In the genomic region with DNA sequence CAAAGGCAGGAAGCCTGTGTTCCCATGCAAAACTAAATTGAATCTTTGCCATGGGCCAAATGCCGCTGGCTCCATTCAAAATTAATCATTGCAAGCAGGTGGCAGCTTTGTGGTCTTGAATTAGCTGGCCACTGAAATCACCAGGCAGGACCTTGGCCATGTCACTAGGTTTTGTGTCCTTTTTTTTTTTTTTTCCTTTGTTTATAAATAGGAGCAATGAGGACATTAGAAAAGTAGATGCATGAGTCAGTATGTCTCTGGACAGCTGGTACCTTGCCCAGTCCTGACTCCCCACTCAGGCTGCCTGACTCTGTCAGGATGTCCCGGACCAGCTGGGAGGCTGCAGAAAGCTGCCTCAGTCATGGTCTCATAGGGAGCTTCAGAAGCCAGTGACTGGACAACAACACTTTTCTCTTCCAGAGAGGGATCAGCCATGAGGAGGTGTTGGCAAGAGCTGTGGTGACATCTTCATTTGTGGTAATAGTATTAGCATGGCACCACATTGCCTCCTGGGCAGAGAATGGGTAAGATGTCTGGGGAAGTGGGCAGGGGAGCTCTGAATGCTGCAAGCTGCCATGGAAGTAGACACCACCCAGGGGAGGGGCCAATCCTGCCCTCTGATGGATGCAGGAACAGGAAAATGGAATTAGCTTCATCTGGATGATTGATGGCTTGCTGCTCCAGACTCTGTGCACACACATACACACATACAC, we compare ENCODE assay signal across 15 mouse cellular contexts. TPM values are rescaled to one million over a fixed set of nuclear protein-coding genes. Genes with fewer than 3 reads are reported as not detected.
DNase-seq lines count a peak whose midpoint lies in the region; ATAC-seq and TF ChIP-seq lines count a peak whose summit lies in the region.
"Had no signal": no experiment of that assay in that cellular context is flagged by ENCODE, and none has a peak within 500 bp of the region (broad histone marks: within the 10 kb centered on the region; RNA-seq: fewer than 3 reads in every experiment).

No protein-coding gene starts in this region.

- H3K4me3 ChIP-seq in heart, embryonic 12.5 days: no peak overlapping the region
- H3K4me3 ChIP-seq in intestine, postnatal 0 days (ENCODE audit: low read depth, low read length): no peak overlapping the region

- no peak for TF ChIP-seq CTCF in intestine, postnatal 0 days (IDR thresholded peaks at IDR 0.05; ENCODE audit: low read depth)

- WGBS in heart, embryonic 12.5 days: 67% methylated on average over 2 of the region's 2 CpGs
- 68% methylated on average over 2 of the region's 2 CpGs for WGBS in intestine, postnatal 0 days

- no peaks in the 10 kb centered on the region for H3K9me3 ChIP-seq in heart, embryonic 12.5 days (replicated peaks)
- no peaks in the 10 kb centered on the region for H3K9me3 ChIP-seq in intestine, postnatal 0 days (ENCODE audit: control insufficient read depth)

- H3K4me1 ChIP-seq in heart, embryonic 12.5 days (replicated peaks): no peaks in the 10 kb centered on the region; the same call in 1 of the 2 replicates
- H3K4me1 ChIP-seq in intestine, postnatal 0 days (replicated peaks; ENCODE audit: control insufficient read depth, insufficient read depth, low read length): no peaks in the 10 kb centered on the region

- H3K27me3 ChIP-seq in heart, embryonic 12.5 days (replicated peaks): no peaks in the 10 kb centered on the region
- H3K27me3 ChIP-seq in intestine, postnatal 0 days (replicated peaks; ENCODE audit: control insufficient read depth, insufficient read depth, low read length): no peaks in the 10 kb centered on the region

- ATAC-seq in heart, embryonic 12.5 days (ENCODE audit: insufficient number of reproducible peaks, low FRiP score): no peak
- no peak for ATAC-seq in intestine, postnatal 0 days
- ATAC-seq in megakaryocyte-erythroid progenitor cell, adult 5-6 weeks (replicated peaks; ENCODE audit: low FRiP score, low TSS enrichment, poor library complexity, severe bottlenecking): no peak
- ATAC-seq: midbrain, embryonic 16.5 days had no signal

- no peak overlapping the region for H3K27ac ChIP-seq in heart, embryonic 12.5 days (ENCODE audit: poor library complexity, severe bottlenecking)
- H3K27ac ChIP-seq in intestine, postnatal 0 days (ENCODE audit: low read depth, low read length): no peak overlapping the region

- no peak overlapping the region for H3K9ac ChIP-seq in heart, embryonic 12.5 days
- H3K9ac ChIP-seq in intestine, postnatal 0 days (ENCODE audit: low read depth, low read length): no peak overlapping the region

- no peak overlapping the region for H3K4me2 ChIP-seq in heart, embryonic 12.5 days
- no peak overlapping the region for H3K4me2 ChIP-seq in intestine, postnatal 0 days (replicated peaks; ENCODE audit: low read depth)

- no peaks in the 10 kb centered on the region for H3K36me3 ChIP-seq in heart, embryonic 12.5 days
- no peaks in the 10 kb centered on the region for H3K36me3 ChIP-seq in intestine, postnatal 0 days (ENCODE audit: control insufficient read depth, insufficient read depth)

- DNase-seq in heart, adult 18-20 months: peak; percentile 29 to 60
- DNase-seq in urinary bladder, postnatal 14 days (ENCODE audit: low spot score): peak; percentile 34
- no peak for DNase-seq in urinary bladder, adult 2 months (ENCODE audit: low spot score)
- peak; percentile 36 for DNase-seq in heart, adult 8-10 months (ENCODE audit: low spot score)
- DNase-seq in right cerebral cortex, adult 18-20 months: no peak
- DNase-seq: kidney, postnatal 14 days; liver; lung, postnatal 36 days; right cerebral cortex, postnatal 25 days had no signal

RNA-seq across cellular contexts. Expression of a gene that starts 55.4 kb away (rescaled TPM):
- total RNA-seq in heart, adult 18-20 months (2021): 1 to 10 TPM; 2.0 to 2.6 TPM
- polyA plus RNA-seq in heart, embryonic 12.5 days (2016; fragmentation: Nextera tagmentation; extraction: Ambion mirVana): 20.4 and 20.6 TPM in 2 replicates
- 2.9 and 3.3 TPM in 2 replicates for polyA plus RNA-seq in urinary bladder, adult 2 months (2012; rRNA removed)
- total RNA-seq in heart, adult 8-10 months (2022): 1 to 10 TPM; 3.0 to 3.8 (median 3.3) TPM
- 0.89 and 1.3 TPM in 2 replicates for polyA plus RNA-seq in intestine, postnatal 0 days (2015; fragmentation: Nextera tagmentation; extraction: Ambion mirVana)
- total RNA-seq in megakaryocyte-erythroid progenitor cell, adult 5-6 weeks (2014; fragmentation: Nextera tagmentation): not detected in 2 replicates
- total RNA-seq in megakaryocyte-erythroid progenitor cell, adult 5-6 weeks (2017): not detected in 2 replicates
- total RNA-seq: common myeloid progenitor, adult 5-6 weeks; neutrophil, adult 5-6 weeks had no signal

Comparison
In these comparisons a context has a peak if more than half of its experiments do, and no peak if none do; other contexts are left out.
1. DNase-seq: peak in heart, adult 18-20 months (2 of 2), urinary bladder, postnatal 14 days (single experiment) and heart, adult 8-10 months (single experiment); none in urinary bladder, adult 2 months (single experiment) and right cerebral cortex, adult 18-20 months (single experiment).